Mouse (Mus musculus): ENCODE data around the gene Bfsp1. TPM values are rescaled to one million over a fixed set of nuclear protein-coding genes. Genes with fewer than 3 reads are reported as not detected.

Gene Bfsp1
- total and polyA plus RNA-seq, 3 experiments = 2.7 to 3.4 TPM; not detected in 1

DNA sequence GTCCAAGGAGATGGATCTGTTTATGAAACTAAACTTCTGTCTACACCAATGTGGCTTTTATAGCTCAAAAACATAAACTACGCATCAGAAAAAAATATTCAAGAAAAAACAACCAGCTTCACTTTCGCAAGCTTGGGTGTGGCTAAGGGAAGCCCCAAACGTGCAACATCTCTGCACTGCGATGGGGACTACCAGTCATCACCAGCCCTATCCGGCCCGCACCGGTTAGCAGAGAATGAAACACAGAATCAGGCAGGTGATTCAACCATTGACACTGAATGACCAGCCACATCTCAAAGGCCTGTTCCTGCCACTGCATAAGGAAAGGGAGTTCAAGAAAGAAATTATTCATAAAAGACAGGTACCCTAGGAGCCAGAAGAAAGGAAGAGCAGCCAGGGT, 27.2 kb downstream of the Bfsp1 start:
- Histone ChIP-seq H3K9me3 (replicated peaks; ENCODE audit: insufficient read depth, low read length) (no peaks in the 10 kb centered on the region), H3K4me1 (ENCODE audit: control insufficient read depth in 1 of 2, insufficient read depth in 2 of 2, low read length in 2 of 2) (peaks cover 7 to 9% of the 10 kb centered on the region in 2 experiments), H3K79me2 (ENCODE audit: control insufficient read depth, insufficient read depth, low read length, poor library complexity) (no peaks in the 10 kb centered on the region), H3K27ac (ENCODE audit: control insufficient read depth, low read depth, low read length) (no peak overlapping the region), H3K36me3 (ENCODE audit: control insufficient read depth in 1 of 2, insufficient read depth in 2 of 2, low read length in 2 of 2) (peaks cover 0 to 3% of the 10 kb centered on the region in 2 experiments; a peak in 2 of 4 replicates), H3K4me3 (ENCODE audit: control insufficient read depth in 1 of 2, insufficient read depth in 1 of 2, low read depth in 2 of 2, low read length in 2 of 2) (no peak overlapping the region), H3K27me3 (ENCODE audit: control insufficient read depth in 1 of 2, insufficient read depth in 2 of 2, low read length in 2 of 2) (no peaks in the 10 kb centered on the region), H3K9ac (ENCODE audit: control insufficient read depth, low read depth, low read length, poor library complexity, severe bottlenecking) (no peak overlapping the region)
- TF ChIP-seq ETS1 (IDR thresholded peaks at IDR 0.05; ENCODE audit: low read depth, low read length) (no peak), ZC3H11A (IDR thresholded peaks at IDR 0.05; ENCODE audit: low read depth, low read length) (no peak), MAFK (IDR thresholded peaks at IDR 0.05; ENCODE audit: borderline replicate concordance, low read depth, low read length) (no peak), CTCF (IDR thresholded peaks at IDR 0.05 in 2 of 3, conservative IDR thresholded peaks at IDR 0.05 in 1 of 3; ENCODE audit: control insufficient read depth in 1 of 3, insufficient read depth in 1 of 3, low read depth in 2 of 3, low read length in 3 of 3, poor library complexity in 1 of 3, severe bottlenecking in 1 of 3) (no peak), RCOR1 (IDR thresholded peaks at IDR 0.05; ENCODE audit: low read depth, low read length) (no peak), BHLHE40 (IDR thresholded peaks at IDR 0.05; ENCODE audit: borderline replicate concordance, low read depth, low read length) (no peak), CHD1 (IDR thresholded peaks at IDR 0.05; ENCODE audit: low read depth, low read length) (no peak), ELF1 (IDR thresholded peaks at IDR 0.05; ENCODE audit: low read depth, low read length) (no peak), MYB (IDR thresholded peaks at IDR 0.05; ENCODE audit: low read depth, low read length) (no peak), GABPA (IDR thresholded peaks at IDR 0.05; ENCODE audit: low read depth, low read length) (no peak), HCFC1 (IDR thresholded peaks at IDR 0.05; ENCODE audit: low read depth, low read length) (no peak), KAT2A (conservative IDR thresholded peaks at IDR 0.05; ENCODE audit: low read depth, low read length) (no peak), RAD21 (IDR thresholded peaks at IDR 0.05; ENCODE audit: low read depth, low read length) (no peak), USF2 (IDR thresholded peaks at IDR 0.05; ENCODE audit: borderline replicate concordance in 1 of 2, insufficient read depth in 1 of 2, low read depth in 1 of 2, low read length in 2 of 2) (no peak), USF1 (IDR thresholded peaks at IDR 0.05; ENCODE audit: low read depth, low read length) (no peak), E2F4 (IDR thresholded peaks at IDR 0.05; ENCODE audit: borderline replicate concordance, low read depth, low read length) (no peak), MXI1 (IDR thresholded peaks at IDR 0.05; ENCODE audit: low read depth, low read length) (no peak), CHD2 (IDR thresholded peaks at IDR 0.05; ENCODE audit: low read length) (no peak)
- no peak for DNase-seq (ENCODE audit: low read depth, low spot score)

GRCm38 (mm10) chr2:143834082-143834481, 28.9 kb downstream of the Bfsp1 start:
- H3K9ac ChIP-seq (ENCODE audit: control insufficient read depth, low read depth, low read length, poor library complexity, severe bottlenecking) = no peak overlapping the region
- no peak overlapping the region for H3K4me3 ChIP-seq (ENCODE audit: control insufficient read depth in 1 of 2, insufficient read depth in 1 of 2, low read depth in 2 of 2, low read length in 2 of 2)
- peaks cover 6 to 7% of the 10 kb centered on the region in 2 experiments for H3K4me1 ChIP-seq (ENCODE audit: control insufficient read depth in 1 of 2, insufficient read depth in 2 of 2, low read length in 2 of 2)
- no peak for DNase-seq (ENCODE audit: low read depth, low spot score)
- no peaks in the 10 kb centered on the region for H3K27me3 ChIP-seq (ENCODE audit: control insufficient read depth in 1 of 2, insufficient read depth in 2 of 2, low read length in 2 of 2)
- H3K36me3 ChIP-seq (ENCODE audit: control insufficient read depth in 1 of 2, insufficient read depth in 2 of 2, low read length in 2 of 2) = peaks cover 0 to 3% of the 10 kb centered on the region in 2 experiments; a peak in 2 of 4 replicates
- H3K9me3 ChIP-seq (replicated peaks; ENCODE audit: insufficient read depth, low read length) = no peaks in the 10 kb centered on the region
- no peak overlapping the region for H3K27ac ChIP-seq (ENCODE audit: control insufficient read depth, low read depth, low read length)
- no peaks in the 10 kb centered on the region for H3K79me2 ChIP-seq (ENCODE audit: control insufficient read depth, insufficient read depth, low read length, poor library complexity)
- TF ChIP-seq USF2 (IDR thresholded peaks at IDR 0.05; ENCODE audit: borderline replicate concordance in 1 of 2, insufficient read depth in 1 of 2, low read depth in 1 of 2, low read length in 2 of 2) = no peak
- no peak for TF ChIP-seq USF1 (IDR thresholded peaks at IDR 0.05; ENCODE audit: low read depth, low read length)
- no peak for TF ChIP-seq E2F4 (IDR thresholded peaks at IDR 0.05; ENCODE audit: borderline replicate concordance, low read depth, low read length)
- no peak for TF ChIP-seq MYB (IDR thresholded peaks at IDR 0.05; ENCODE audit: low read depth, low read length)
- TF ChIP-seq GATA1 (IDR thresholded peaks at IDR 0.05; ENCODE audit: low read depth, low read length) = no peak
- TF ChIP-seq MAX (IDR thresholded peaks at IDR 0.05; ENCODE audit: low read length) = no peak
- no peak for TF ChIP-seq ZMIZ1 (IDR thresholded peaks at IDR 0.05; ENCODE audit: low read depth, low read length)
- no peak for TF ChIP-seq ELF1 (IDR thresholded peaks at IDR 0.05; ENCODE audit: low read depth, low read length)
- TF ChIP-seq UBTF (IDR thresholded peaks at IDR 0.05; ENCODE audit: borderline replicate concordance, insufficient read depth, low read depth, low read length) = no peak
- no peak for TF ChIP-seq MXI1 (IDR thresholded peaks at IDR 0.05; ENCODE audit: low read depth, low read length)
- TF ChIP-seq MYC (IDR thresholded peaks at IDR 0.05; ENCODE audit: low read depth, low read length) = no peak
- TF ChIP-seq CHD1 (IDR thresholded peaks at IDR 0.05; ENCODE audit: low read depth, low read length) = no peak
- TF ChIP-seq MAZ (IDR thresholded peaks at IDR 0.05; ENCODE audit: low read depth, low read length) = no peak
